Mouse (Mus musculus) small intestine, adult 2 months (tissue): ENCODE results near the gene Pcf11.

Source experiments
- CTCF ChIP-seq: fragments of 200-500 bp; IDR thresholded peaks from 2 replicates; pipeline ENCODE4 v1.5.1; 2012; ENCODE audit warnings: low read depth, mild to moderate bottlenecking, control low read depth, inconsistent platforms, low read length, moderate library complexity, mixed read lengths; ENCODE audit not compliant: insufficient replicate concordance, insufficient read length; ENCODE audit errors: extremely low read depth
- POLR2A ChIP-seq: fragments of 200-500 bp; IDR thresholded peaks from 2 replicates; pipeline ENCODE4 v1.6.1; 2012; ENCODE audit warnings: low read depth, mild to moderate bottlenecking, control low read depth, inconsistent platforms, low read length, moderate library complexity

DNA sequence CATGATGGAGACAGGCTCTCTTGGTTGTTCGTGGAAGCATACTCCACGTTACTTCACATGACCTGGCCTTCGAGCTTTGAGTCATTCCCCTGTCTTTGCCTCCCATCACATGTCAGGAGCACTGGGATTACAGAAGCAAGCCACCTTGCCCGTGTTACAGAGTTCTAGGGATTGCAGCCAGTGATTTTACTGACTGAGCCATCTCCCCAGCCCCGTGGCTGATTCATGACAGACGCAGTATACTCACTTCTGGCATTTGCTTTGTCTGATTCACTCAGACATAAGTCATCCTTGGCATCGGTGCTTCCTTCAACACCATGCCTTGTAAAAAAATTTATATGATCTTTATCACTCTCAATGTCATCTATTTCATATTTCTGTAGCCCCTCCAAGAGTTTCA, 64.8 kb downstream of the Pcf11 start:
- TF ChIP-seq CTCF (no peak), POLR2A (no peak)
